Mouse (Mus musculus): ENCODE measurements around the gene Glud1. TPM values are rescaled to one million over a fixed set of nuclear protein-coding genes. Genes with fewer than 3 reads are reported as not detected.
A peak's percentile ranks its signal among the peaks of the same experiment; 100 is the strongest.
"Not testable (repeated sequence)": the region's sequence is repeated elsewhere in the genome, so short reads cannot be mapped to it uniquely, and the experiment has no call there.

Gene Glud1
- total RNA-seq, 2 experiments from 2014 or later: 34.3 to 38.5 TPM

GRCm38 (mm10) chr14:34345771-34346566 lies 35.4 kb downstream of the Glud1 start:
- ATAC-seq (replicated peaks; ENCODE audit: low FRiP score, low TSS enrichment, poor library complexity, severe bottlenecking): no peak

- ATAC-seq (replicated peaks; ENCODE audit: low FRiP score, low TSS enrichment, poor library complexity, severe bottlenecking): no peak
These were observed 36.6 kb downstream of the Glud1 start for GRCm38 (mm10) chr14:34347084-34347483.

GRCm38 (mm10) chr14:34348301-34348700 lies 37.8 kb downstream of the Glud1 start:
- ATAC-seq (replicated peaks; ENCODE audit: low FRiP score, low TSS enrichment, poor library complexity, severe bottlenecking): no peak

DNA sequence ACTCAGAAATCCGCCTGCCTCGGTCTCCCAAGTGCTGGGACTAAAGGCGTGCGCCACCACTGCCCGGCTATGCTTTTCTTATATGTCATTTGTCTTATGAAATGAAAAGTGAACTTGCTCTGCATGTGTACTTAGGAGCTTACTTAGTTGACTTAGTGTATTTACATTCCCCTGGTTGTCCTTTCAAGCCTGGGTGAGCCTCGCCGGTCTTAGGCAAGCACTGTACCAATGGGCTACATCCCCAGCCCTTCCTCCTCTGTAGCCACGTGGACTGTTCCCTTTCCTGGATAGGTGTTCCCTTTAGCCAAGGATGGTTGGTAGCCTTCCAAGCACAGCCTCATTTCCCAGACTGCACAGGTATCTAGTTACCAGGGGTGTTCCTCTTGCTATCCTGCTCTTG lies 38.5 kb downstream of the Glud1 start:
- no peak for ATAC-seq (replicated peaks; ENCODE audit: low FRiP score, low TSS enrichment, poor library complexity, severe bottlenecking)

- ATAC-seq (replicated peaks; ENCODE audit: low FRiP score, low TSS enrichment, poor library complexity, severe bottlenecking): no peak
These were observed 41.1 kb downstream of the Glud1 start for GRCm38 (mm10) chr14:34351660-34352059.

DNA sequence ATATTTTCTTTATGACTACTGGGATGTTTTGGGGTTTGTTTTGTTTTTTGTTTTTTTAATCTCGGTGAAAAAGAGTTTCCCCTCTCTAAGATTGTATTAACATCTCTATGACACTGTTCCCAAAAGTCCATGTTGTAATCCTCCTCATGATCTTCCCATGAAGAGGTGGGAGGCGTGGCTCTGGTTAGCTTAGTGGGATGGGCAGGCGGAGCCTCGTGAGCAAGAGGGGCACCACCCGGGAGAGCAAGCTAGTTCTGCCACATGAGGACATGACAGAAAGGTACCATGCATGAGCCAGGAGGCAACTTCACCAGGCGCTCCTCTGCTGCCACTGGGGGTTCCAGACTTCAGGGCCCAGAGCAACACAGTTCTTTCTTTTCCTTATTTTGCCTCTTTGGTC lies 42.0 kb downstream of the Glud1 start:
- no peak for ATAC-seq (replicated peaks; ENCODE audit: low FRiP score, low TSS enrichment, poor library complexity, severe bottlenecking)

- ATAC-seq (replicated peaks; ENCODE audit: low FRiP score, low TSS enrichment, poor library complexity, severe bottlenecking): no peak
These were observed 42.8 kb downstream of the Glud1 start for GRCm38 (mm10) chr14:34353326-34353725.

DNA sequence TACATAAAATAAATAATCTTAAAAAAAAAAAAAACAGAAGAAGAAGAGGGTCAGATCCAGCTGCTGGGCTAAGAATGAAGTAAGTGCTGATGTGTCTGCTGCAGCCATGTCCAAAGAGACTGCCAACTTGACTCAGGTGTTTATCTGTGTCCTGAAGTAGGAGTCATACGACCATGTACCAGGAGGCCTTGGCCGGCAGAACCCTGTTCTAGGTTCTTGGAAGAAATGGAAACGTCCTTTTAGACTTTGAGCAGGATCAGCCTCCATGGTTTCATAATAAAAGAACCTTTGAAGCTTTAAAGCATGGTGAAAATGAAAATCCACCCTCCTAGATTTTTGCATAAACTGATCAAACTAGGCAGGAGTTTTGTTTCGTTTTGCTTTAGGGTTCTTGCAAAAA lies 43.9 kb downstream of the Glud1 start:
- ATAC-seq (replicated peaks; ENCODE audit: low FRiP score, low TSS enrichment, poor library complexity, severe bottlenecking): no peak

DNA sequence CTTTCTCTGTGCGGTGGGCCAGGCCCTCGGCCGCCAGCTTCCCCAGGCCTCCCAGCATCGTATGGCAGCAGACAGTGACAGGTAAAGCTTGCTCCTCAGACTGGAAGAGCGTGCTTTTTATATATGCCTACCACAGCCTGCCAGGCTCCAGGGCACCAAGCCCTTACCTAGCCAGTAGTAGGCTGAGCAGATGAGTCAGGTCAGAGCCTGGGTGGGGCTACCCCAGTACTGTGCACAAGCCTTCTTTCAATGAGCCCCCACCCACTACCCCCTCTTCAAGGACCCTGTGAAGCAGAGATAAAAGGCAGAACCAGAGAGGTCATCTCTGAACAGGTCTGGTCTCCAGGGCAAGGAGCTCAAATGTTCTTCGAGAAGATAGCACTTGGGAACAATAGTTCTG lies 44.8 kb downstream of the Glud1 start, which contains the start of gene Fam25c:
Fam25c (minus strand) TSS at position 133 of the 400 bp plus-strand sequence.
- no peak for ATAC-seq (replicated peaks; ENCODE audit: low FRiP score, low TSS enrichment, poor library complexity, severe bottlenecking)

DNA sequence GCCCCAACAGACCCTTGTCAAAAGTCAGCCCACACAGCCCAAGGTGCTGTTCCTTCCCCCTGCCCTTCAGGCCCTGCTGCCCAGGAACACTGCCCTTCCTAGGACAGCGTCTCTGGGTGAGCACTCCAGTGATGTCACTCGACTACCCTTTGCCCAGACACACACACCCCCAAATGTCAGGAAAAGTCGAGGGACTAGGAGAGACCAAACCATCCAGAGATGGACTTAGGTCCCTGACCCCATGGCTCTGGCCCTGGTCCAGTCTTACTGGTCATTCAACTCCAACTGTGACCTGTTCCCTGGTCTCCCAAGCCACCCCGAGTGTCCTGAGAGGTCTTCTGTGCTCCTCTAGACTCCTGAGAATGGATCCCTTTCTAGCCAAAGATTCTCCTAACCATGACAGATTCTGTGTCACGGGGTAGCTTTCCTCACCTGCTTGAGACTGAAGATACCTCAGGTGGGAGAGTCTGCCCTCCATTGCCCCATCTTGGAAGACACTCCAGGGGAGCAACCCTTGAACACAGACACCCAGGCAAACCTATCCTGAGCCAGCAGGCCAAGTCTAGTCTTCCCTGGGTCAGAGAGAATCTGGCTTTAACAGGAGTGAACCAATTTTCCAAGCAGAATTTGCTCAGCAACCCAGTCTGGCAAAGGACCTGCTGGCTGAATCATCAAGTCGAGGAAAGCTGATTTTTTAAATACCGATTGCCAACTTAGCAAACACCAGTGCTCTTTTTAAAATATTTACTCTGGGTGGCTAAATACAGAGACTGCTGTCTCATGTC lies 47.3 kb downstream of the Glud1 start:
- no peak for ATAC-seq (replicated peaks; ENCODE audit: low FRiP score, low TSS enrichment, poor library complexity, severe bottlenecking)

DNA sequence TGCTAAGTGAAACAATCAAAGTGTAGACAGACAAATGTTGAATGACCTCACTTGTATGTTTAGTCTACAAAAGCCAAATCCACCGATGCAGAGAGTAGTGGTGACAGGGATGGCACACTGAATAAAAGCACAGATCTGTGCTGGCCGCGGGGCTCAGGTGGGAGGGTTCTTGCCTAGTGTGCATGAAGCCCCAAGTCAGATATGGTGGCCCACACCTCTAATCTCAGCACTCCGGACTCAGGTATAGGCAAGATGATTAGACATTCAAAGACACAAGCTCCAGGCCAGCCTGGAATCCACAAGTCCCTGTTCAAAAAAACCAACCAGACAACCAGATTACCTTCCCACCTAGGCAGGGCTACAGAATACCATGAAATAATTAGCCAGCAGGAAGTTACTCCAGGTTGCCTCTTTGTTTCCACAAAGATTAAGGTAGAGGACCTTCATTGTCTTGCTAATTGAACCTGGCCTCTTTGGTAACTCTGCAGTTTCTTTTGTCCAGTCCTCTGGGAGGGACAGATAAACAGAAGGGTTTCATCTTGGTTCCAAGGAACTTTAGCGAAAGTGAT lies 49.2 kb downstream of the Glud1 start:
- ATAC-seq (replicated peaks; ENCODE audit: low FRiP score, low TSS enrichment, poor library complexity, severe bottlenecking): no peak

DNA sequence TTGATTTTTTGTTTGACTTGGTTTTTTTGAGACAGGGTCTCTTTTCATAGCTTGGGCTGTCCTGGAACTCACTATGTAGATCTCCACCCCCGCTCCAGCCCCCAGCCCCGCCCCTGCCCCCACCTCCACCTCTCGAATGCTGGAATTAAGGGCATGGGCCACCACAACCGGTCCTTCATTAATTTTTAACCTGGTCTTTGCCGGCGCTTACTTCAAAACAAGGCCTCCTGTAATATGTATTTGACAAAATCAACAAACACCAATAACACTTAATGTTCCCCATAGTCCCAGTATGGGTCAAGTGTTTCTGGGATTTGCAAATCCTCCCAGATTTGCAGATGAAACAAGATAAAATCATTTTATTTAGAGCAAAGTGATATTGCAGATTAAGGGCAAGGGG lies 49.7 kb downstream of the Glud1 start:
- ATAC-seq (replicated peaks; ENCODE audit: low FRiP score, low TSS enrichment, poor library complexity, severe bottlenecking): no peak

DNA sequence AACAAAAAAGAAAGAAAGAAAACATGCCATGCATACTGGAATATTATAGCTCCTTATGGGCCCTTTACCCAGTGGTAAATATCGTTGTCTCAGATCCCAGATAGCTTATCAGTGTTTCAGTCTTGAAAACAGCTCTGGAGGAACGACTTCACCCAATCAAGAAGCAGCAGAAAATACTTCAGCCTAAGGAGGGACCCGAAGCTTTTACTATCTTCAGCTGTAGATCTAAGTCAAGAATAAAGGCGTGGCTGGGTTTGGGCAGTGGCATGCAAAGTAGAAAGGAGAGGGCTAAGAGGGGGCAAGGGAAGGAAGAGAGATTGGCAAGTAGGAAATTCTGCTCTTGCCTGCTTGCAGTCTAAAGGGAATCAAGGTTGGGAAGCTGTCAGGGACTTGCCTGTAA lies 51.6 kb downstream of the Glud1 start:
- ATAC-seq (replicated peaks; ENCODE audit: low FRiP score, low TSS enrichment, poor library complexity, severe bottlenecking): 0 out of 2 replicates have a peak, but pooled peaks have one; percentile 42

GRCm38 (mm10) chr14:34362726-34363445 lies 52.4 kb downstream of the Glud1 start:
- peak; percentile 73 for ATAC-seq (replicated peaks; ENCODE audit: low FRiP score, low TSS enrichment, poor library complexity, severe bottlenecking)

DNA sequence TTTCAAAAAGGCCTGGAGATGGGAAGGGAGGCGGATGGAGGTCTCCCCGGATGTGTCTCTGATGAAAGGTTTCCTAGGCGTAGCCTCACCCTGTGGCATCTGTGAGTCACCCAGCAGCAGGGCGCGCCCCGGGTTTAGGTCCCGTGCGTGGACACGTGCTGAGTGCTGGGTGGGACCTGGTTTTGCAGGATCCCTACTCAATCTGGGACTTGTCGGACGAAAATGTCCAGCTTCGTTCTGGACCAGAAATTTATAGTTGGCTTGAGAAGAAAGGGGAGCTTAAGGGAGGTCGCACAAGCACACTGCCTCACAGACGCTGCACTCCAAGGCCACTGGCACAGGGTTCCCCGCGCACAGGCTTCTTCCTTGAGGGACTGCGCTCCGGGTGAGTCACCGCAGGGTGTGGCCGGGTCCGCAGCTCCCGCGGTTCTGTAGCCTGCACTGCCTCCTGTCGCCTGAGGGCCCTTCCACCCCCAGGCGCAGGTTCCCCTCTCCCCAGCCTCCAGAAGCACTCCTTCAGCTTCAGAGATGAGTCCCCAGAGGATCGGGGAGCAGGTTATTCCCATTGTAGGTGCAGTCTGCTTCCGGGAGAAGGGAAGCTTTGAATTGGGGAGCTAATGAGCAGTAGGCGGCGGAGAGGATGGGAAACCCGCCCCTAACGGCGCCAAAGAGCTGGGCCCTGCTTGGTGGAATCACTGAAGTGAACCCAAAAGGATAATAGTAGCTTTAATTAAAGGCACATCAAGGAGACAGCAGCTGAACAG lies 53.1 kb downstream of the Glud1 start:
- peak; percentile 63 for ATAC-seq (replicated peaks; ENCODE audit: low FRiP score, low TSS enrichment, poor library complexity, severe bottlenecking)

GRCm38 (mm10) chr14:34364254-34365146 lies 54.0 kb downstream of the Glud1 start:
- ATAC-seq (replicated peaks; ENCODE audit: low FRiP score, low TSS enrichment, poor library complexity, severe bottlenecking): not testable (repeated sequence)

GRCm38 (mm10) chr14:34365147-34365507 lies 54.6 kb downstream of the Glud1 start:
- ATAC-seq (replicated peaks; ENCODE audit: low FRiP score, low TSS enrichment, poor library complexity, severe bottlenecking): no peak

GRCm38 (mm10) chr14:34370203-34370602 lies 59.7 kb downstream of the Glud1 start:
- ATAC-seq (replicated peaks; ENCODE audit: low FRiP score, low TSS enrichment, poor library complexity, severe bottlenecking): no peak
